Mouse (Mus musculus): ENCODE data around the gene Ruvbl1.
A peak's percentile ranks its signal among the peaks of the same experiment; 100 is the strongest.

Gene Ruvbl1

DNA sequence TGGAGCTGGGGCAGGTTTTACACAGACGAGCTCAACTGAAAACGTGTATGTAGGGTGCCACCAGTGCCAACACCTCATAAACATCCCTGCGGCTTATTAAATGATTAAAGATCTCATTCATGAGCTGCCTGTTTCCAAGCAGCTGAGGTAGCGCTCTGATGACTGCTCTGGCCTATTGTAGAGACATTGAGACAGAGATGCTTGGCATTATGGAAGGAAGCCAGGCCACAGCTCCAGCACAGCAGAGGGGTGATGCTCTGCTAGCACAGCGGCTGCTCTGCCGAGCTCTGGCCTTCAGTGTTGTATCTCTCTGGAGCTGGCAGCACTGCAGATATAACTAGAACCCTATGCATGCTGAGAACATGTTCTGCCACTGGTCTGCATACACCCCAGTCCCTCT, 28.5 kb downstream of the Ruvbl1 start:
- no peak for DNase-seq (ENCODE audit: low spot score in 2 of 2)

GRCm38 (mm10) chr6:88499481-88500404, 34.5 kb downstream of the Ruvbl1 start:
- peak; percentile 49 to 70 for DNase-seq (ENCODE audit: low spot score in 2 of 2)

DNA sequence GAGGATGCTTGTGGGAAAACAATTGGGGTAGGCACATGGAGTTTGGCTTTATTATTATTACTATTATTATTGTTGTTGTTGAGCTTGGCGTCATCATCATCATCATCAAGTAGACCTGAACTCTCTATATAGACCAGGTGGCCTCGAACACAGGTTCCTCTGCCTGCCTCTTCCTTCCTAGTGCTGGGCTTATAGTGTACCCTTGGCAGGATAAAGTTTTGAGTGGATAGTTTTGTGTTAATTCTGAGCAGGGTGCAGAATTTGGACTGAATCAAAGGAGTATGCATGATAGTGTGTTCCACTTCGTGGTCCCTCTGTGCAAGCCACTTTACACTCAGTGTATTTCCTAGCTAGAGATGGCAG, 35.2 kb downstream of the Ruvbl1 start:
- no peak for DNase-seq (ENCODE audit: low spot score in 2 of 2)

GRCm38 (mm10) chr6:88502030-88502970, 37.1 kb downstream of the Ruvbl1 start:
- DNase-seq (ENCODE audit: low spot score in 2 of 2), result no peak

- DNase-seq (ENCODE audit: low spot score in 2 of 2), result no peak
These were observed 37.8 kb downstream of the Ruvbl1 start for GRCm38 (mm10) chr6:88503044-88503443.

GRCm38 (mm10) chr6:88513984-88514383, 48.8 kb downstream of the Ruvbl1 start:
- no peak for DNase-seq (ENCODE audit: low spot score in 2 of 2)

DNA sequence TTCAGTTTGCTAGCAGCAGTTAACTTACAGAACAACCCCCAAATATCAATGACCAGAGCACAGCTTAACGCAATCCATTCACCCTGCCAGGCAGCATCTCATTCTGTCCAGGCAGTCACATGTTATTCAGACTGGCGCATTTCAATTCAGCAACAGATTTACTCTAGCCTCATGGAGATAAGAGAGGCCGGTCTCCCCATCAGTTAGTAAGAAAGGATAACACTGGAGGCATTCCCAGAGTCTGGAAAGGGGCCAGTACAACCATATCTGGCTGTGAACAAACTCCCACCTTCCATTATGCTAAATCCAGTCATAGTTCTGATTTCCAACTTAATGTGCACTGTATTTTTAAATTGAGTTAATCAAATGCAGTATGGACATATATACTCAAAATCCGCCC, 49.3 kb downstream of the Ruvbl1 start:
- DNase-seq (ENCODE audit: low spot score in 2 of 2), result no peak

- no peak for DNase-seq (ENCODE audit: low spot score in 2 of 2)
These were observed 50.8 kb downstream of the Ruvbl1 start for GRCm38 (mm10) chr6:88515971-88516370.

DNA sequence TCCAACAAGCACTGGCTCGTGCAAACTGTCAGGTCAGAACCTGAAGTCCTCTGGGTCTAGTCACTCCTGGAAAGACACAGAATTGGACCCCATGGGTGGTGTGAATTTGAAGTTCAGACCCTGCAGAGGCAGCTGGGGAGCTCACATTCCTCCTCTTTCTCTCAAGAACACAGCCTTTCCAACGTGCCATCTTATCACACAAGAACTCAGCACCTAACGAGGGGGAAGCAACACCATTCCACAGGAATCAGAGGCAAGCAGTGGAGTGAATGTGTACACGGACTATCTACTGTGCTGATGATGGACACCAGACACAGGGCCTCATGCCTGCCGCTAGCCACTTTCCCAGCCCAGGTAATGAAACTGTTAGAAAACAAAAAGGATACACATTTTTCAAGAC, 51.5 kb downstream of the Ruvbl1 start:
- no peak for DNase-seq (ENCODE audit: low spot score in 2 of 2)

DNA sequence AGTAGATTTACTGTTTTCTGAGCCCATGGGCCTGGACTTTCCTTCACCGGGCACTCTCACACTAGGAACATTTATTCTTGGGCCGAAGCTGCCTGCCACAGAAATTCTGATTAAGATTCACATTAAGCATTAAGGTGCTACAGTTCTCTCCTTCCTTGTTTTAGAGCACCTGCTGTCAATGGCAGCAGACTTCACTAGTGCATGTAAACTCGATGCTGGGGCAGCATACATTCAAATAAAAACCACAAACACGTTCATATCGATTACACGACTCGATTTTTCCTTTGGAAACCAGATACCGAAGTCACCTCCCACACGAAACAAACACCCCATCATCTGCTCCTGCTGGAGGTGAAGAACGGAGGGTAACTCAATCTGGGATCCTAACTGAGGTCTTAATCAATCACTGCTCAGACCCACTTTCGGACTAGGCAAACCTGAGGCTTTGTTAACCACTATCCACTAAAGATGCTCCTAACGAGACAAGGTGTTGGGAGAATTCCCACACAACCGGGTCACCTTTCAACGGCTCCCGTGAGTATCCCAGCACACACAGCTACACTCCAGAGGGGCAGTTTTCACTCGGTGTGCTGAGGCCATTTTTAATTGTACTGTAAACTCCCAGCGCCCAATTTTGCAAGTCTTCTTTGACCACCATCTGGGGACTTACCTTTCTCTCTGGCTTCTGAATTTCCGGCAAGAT, 52.6 kb downstream of the Ruvbl1 start:
- no peak for DNase-seq (ENCODE audit: low spot score in 2 of 2)

DNA sequence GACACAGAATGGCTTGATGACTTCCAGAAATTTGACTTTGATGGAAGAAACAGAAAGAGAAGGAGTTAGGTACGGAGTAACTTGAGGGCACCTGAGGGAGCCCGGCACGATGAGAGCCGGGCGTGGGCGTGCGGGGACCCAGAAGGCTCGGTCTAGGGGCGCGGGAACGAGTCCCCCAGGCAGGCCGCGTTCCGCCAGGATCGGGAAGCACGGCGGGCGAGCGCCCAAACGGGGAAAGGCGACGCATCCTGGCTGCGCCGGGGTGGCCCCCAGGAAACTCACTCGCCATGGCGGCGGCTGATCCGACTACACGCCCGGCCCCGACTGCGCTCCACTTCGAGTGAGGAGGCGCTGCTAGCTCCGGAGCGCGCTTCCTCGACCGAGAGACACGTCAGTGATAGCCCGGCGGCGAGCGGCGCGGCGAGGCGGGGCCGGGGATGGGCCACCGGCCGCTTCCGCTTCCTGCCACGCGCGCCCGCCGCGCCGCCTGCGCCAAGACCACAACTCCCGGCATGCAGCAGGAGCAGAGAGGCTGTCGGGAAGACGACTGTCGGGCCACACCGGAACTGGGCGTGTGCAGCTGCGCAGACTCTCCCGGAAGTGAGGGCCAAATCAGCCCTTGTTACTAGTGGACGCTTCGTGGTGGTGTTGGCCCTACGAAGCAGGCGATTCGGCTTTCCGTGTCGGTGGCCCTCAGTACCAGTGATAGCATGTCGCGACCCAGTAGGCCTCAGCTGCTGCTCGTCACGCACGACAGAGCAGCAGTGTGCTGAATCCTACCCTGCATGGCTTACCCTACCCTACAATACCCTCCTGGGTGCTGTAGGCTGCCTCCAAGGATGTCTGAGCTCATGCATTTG, 53.4 kb downstream of the Ruvbl1 start, which contains the start of gene Sec61a1:
Sec61a1 (minus strand) TSS at position 502 of the 860 bp plus-strand sequence.
- DNase-seq (ENCODE audit: low spot score in 2 of 2), result peak; percentile 92 to 94

GRCm38 (mm10) chr6:88521821-88522220, 56.6 kb downstream of the Ruvbl1 start:
- DNase-seq (ENCODE audit: low spot score in 2 of 2), result no peak

DNA sequence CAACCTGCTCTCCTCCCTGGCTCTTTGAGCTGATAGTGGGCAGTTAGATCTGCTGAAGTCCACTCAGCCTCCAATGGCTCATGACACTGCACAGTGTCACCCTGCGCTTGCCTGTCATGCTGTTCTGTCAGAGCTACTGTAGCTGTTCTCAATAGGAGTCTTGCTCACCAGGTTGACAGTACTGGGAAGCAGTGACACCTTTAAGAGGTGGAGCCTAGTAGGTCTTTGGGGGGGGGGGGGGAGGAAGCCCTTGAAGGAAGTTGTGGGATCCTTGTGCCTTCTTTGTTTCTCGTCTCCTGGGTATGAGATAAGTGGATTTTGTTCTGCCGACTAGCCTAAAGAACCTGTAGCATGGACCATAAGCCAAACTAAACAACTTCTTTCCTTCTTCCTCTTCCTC, 57.4 kb downstream of the Ruvbl1 start:
- no peak for DNase-seq (ENCODE audit: low spot score in 2 of 2)

DNA sequence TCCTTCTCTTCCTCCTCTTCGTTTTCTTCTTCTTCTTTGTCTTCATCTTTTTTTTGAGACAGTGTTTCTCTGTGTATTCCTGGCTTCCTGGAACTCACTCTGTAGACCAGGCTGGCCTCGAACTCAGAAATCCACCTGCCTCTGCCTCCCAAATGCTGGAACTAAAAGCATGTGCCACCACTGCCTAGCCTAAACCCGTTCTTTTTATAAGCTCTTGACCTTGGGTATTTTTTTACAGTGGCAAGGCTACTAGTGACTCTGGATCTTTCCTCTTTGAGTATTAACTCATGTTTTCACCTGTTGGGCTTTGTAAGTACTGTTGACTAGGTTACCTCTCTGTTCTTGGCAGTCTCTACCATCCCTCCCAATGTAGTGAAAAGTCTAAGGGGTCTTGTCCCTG, 57.8 kb downstream of the Ruvbl1 start:
- DNase-seq (ENCODE audit: low spot score in 2 of 2), result no peak

GRCm38 (mm10) chr6:88523451-88523850, 58.2 kb downstream of the Ruvbl1 start:
- no peak for DNase-seq (ENCODE audit: low spot score in 2 of 2)

- no peak for DNase-seq (ENCODE audit: low spot score in 2 of 2)
These were observed 58.8 kb downstream of the Ruvbl1 start for GRCm38 (mm10) chr6:88524056-88524455.

- no peak for DNase-seq (ENCODE audit: low spot score in 2 of 2)
These were observed 65.1 kb downstream of the Ruvbl1 start for GRCm38 (mm10) chr6:88530306-88530705.

DNA sequence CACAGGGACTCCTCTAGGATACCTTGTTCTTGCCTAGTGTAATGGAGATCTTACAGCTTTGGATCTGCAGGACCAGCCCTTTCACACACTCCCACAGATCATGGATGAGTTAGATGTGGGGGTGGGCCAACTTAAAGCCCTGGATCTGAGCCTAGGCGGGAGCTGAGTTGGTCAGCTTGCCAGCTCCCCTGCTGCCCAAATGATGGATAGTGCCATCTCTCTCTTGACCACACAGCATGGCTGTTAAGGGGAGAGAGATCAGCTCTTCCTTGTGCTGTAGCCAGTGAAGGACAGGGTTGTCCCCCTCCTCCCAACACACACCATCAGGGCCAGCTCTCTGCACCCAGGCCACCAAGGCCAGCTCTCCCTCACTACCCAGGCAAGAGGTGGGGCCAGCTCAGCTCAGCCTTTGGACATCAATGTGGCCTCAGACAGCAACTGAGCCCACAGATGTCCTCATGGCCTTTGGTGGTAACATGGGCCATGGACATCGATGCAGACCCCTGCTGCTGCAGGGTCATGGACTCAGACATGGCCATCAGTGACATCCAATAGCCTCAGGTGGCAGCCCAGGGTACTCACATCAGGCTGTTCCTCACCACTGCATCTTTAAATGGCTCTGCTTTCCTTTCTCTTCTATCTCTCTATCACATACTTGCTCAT, 75.0 kb downstream of the Ruvbl1 start:
- DNase-seq (ENCODE audit: low spot score in 2 of 2), result no peak

DNA sequence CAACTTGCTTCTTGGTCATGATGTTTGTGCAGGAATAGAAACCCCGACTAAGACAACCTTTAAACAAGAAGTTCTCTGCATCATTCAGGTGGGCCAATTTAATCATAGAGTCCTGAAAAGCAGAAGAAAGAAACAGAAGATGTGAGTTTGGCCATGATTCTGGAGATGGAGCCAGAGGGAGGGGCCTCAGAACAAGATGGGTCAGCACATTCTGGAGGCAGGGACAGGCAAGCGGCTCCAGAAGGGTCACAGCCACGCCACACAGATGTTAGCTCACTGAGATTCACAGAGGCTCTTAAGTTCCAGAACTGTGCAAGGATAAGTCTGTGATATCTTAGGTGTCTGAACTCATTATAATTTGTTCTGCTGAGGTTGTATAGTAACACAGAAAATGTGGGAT, 79.0 kb downstream of the Ruvbl1 start:
- no peak for DNase-seq (ENCODE audit: low spot score in 2 of 2)

DNA sequence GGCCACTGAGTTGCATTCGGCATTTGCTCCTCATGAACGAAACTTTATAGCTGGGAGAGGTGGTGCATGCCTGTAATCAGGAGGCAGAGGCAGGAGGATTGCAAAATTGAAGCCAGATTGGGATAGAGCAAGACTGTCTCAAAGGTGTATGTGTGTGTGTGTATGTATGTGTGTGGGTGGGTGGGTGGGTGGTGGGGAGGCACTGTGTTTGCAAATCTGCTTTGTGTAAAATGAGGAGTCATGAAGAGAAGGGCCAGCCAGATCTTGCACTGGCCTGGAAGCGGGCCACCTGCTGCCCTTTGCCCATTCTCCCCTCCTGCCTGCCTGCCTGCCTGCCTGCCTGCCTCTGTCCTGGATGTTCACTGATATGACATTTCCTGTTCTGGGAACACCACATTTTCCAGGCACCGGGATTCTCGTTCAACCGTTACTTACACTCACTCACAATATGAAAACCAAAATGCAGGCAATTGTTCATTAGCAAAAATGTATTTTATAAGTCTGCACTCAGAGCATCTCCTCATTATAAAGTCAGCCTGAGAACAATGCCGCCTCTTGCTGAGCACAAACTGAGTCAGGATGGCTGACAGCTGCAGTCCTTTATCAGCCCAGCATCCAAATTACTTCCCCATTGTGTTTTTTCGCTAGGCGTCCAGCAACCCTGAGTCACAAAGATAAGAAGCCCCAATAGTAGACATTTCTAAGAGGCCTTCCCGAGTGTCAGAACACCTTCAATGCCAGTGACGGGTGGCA, 79.6 kb downstream of the Ruvbl1 start:
- DNase-seq (ENCODE audit: low spot score in 2 of 2), result no peak

Data from frontal cortex, postnatal 10 days (tissue).